Mouse (Mus musculus) frontal cortex, adult (tissue): ENCODE measurements at regions not wholly inside any gene's neighbourhood (a gene's known extent, or its start where the extent isn't known, plus 50 kb on each side); places are given as distances from the start of the nearest gene placed in this dataset.

Source experiments
- ATAC-seq: cut with Nextera tagmentation; 2 replicates; pipeline ENCODE4 v1.9.2; 2017; ENCODE audit warnings: mild to moderate bottlenecking, moderate library complexity, mixed read lengths; ENCODE audit not compliant: low TSS enrichment

DNA sequence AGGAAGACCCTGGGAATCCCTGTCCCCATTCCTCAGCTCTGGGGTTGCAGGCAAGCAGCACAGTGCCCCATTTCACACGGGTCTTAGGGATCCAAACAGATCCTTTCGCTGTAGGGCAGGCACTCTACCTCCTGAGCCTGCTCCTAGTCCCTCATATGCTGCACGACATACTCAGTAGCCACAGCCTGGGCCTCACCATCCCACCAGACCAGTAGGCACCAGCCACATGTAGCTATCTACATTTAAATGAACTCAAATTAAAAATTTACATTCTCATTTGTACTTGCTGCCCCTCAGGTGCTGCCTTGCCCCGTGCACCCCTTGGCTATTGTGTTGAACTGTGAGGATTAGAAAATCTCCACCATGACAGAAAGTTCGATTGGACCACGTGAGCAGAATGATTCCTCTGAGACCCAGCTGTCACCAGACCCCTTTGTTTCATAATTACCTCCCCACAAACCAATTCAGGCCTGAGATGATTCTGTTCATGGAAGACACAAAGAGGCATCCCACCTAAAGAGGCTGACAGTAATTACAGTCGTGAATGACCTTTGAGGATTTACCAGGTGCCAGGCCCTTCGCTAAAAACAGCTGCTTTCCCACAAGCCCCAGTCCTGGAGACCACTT lies 67.9 kb upstream of the Ctnnb1 start:
- no peak for ATAC-seq

- peak; percentile 34; the same call in 1 of the 2 replicates for ATAC-seq
Observed at GRCm38 (mm10) chr9:120861788-120862345, 67.1 kb upstream of the Ctnnb1 start.

DNA sequence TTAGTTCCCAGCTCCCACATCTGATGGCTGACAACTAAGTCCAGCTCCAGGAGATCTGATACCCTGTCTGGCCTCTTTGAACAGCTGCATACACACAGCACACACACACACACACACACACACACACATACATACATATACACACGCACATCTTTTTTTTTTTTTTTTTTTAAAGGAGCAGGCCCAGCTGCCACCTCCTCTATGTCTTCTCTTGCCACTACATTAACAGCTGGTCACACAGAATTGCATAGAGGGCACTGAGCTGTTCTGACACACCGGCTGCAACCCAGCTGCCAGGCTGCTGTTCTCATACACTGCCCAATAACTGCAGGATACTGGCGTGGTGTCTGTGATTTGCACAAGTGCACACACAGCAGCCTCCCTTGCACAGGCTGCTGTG lies 64.6 kb upstream of the Ctnnb1 start:
- ATAC-seq, result no peak

DNA sequence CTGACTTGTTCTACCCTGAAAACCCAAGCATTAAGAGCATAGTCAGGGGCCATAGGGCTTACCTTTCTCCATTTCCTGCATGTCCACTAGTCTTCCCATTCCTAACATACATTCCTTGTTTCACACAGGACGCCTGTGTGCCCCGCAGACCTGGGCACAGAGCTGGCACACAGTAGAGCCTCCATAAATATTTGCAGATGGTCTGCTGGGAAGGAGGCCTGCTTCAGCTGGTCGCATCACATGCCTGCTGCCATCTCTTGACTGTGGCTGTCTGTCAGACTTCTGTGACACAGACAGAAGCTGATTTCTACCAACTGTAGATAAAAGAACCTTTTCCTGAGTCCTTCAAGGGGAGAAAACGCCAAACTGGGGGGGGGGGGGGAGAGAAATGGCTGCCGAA lies 62.8 kb upstream of the Ctnnb1 start:
- ATAC-seq, result no peak

- no peak for ATAC-seq
Observed at GRCm38 (mm10) chr9:120866709-120867108, 62.3 kb upstream of the Ctnnb1 start.

DNA sequence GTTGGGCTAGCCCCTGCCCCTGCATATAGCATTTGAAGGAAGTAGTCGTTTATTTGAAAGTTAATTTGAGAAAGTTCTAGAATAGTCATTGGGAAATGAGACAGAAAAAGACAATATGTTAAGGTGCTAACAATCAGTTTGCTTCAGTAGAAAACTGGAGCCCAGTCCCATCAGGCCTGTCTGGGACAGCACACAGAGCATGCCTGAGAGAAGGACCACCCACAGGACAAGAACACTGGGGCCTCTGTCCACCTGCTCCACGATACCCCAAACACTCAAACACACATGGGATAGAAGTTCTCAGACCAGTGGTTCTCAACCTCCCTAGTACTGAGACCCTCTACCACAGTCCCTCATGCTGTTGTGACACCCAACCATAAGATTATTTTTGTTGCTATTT lies 61.2 kb upstream of the Ctnnb1 start:
- ATAC-seq, result no peak

DNA sequence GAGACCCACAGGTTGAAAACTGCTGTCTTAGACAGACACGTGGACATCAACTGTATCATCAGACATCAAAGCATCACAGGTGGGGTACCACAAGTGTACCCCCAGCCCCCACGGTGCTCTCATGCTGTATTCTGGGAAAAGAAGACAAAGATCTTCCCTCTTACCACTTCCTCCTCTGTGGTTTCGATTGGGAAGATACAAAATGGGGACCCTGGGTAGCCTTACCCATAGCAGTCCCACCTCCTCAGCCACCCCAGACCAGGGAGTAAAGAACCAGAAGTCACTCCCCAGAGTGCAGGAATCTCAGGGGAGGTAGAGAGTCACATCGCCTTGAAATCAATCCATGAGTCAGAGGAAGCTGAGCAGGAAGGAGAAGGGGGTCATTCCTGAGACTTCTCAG lies 60.7 kb upstream of the Ctnnb1 start:
- ATAC-seq, result no peak

- ATAC-seq, result peak; percentile 81
Observed at GRCm38 (mm10) chr9:120869432-120870081, 59.5 kb upstream of the Ctnnb1 start.

- ATAC-seq, result no peak
Observed at GRCm38 (mm10) chr9:120873293-120873692, 55.7 kb upstream of the Ctnnb1 start.

- no peak for ATAC-seq
Observed at GRCm38 (mm10) chr9:120874416-120874976, 54.5 kb upstream of the Ctnnb1 start.

GRCm38 (mm10) chr9:120877101-120877500 lies 51.9 kb upstream of the Ctnnb1 start:
- no peak for ATAC-seq
